Mouse (Mus musculus) heart, adult 2 months (tissue): ENCODE measurements around the gene Mipep. TPM values are rescaled to one million over a fixed set of nuclear protein-coding genes. Genes with fewer than 3 reads are reported as not detected.

ENCODE experiments used
- DNase-seq, 2 experiments: peaks; one replicate each; pipeline ENCODE4 v3.0.0; 2021
- H3K27ac ChIP-seq: fragments of 200-600 bp; 2 replicates; pipeline ENCODE4 v1.8.1; 2022
- H3K27me3 ChIP-seq: fragments of 200-500 bp; 2 replicates; pipeline ENCODE4 v1.6.1; 2012; ENCODE audit warnings: mild to moderate bottlenecking, low read length, inconsistent platforms, mixed read lengths; ENCODE audit not compliant: control insufficient read depth, insufficient read depth
- H3K36me3 ChIP-seq: fragments of 200-500 bp; 2 replicates; pipeline ENCODE4 v1.6.1; 2012; ENCODE audit warnings: low read length, inconsistent platforms; ENCODE audit not compliant: control insufficient read depth, insufficient read depth
- H3K4me1 ChIP-seq: fragments of 200-500 bp; 2 replicates; pipeline ENCODE4 v1.6.1; 2011; ENCODE audit warnings: low read length; ENCODE audit not compliant: control insufficient read depth, insufficient read depth
- H3K4me3 ChIP-seq: fragments of 200-600 bp; 2 replicates; pipeline ENCODE4 v1.8.1; 2022
- H3K79me2 ChIP-seq: fragments of 200-500 bp; replicated peaks from 2 replicates; pipeline ENCODE4 v1.6.1; 2012; ENCODE audit warnings: mild to moderate bottlenecking, inconsistent platforms, low read length, moderate library complexity, mixed read lengths; ENCODE audit not compliant: control insufficient read depth, insufficient read depth
- H3K9ac ChIP-seq: fragments of 200-500 bp; 2 replicates; pipeline ENCODE4 v1.6.1; 2012; ENCODE audit warnings: low read depth, mild to moderate bottlenecking, control low read depth, inconsistent platforms, low read length, mixed read lengths
- CTCF ChIP-seq: fragments of 200-600 bp; IDR thresholded peaks from 2 replicates; pipeline ENCODE4 v1.8.1; 2022; ENCODE audit warnings: antibody characterized with exemption, mild to moderate bottlenecking, moderate library complexity
- EP300 ChIP-seq: fragments of 200-500 bp; IDR thresholded peaks from 2 replicates; pipeline ENCODE4 v1.6.1; 2011; ENCODE audit warnings: low read depth, low read length, control low read depth; ENCODE audit not compliant: insufficient read depth
- POLR2A ChIP-seq: fragments of 200-500 bp; IDR thresholded peaks from 2 replicates; pipeline ENCODE4 v1.6.1; 2011; ENCODE audit warnings: mild to moderate bottlenecking, low read depth, low read length, control low read depth; ENCODE audit not compliant: insufficient read depth
- WGBS: fragments of 180-500 bp; shearing (Covaris S2); methylation state at CpG from one replicate; pipeline ENCODE4 v1.1.7; 2018; 5-methylcytosine and 5-hydroxymethylcytosine counted together
- intact Hi-C: fragments of 180-260 bp; cut with DNase I; formaldehyde crosslinking; loops from one replicate; pipeline ENCODE4 v1.15.1; 2025
- polyA plus RNA-seq: library from polyadenylated mRNA; depleted of rRNA; stranded (reverse); fragments of >200 nt; gene quantifications from 2 replicates; pipeline ENCODE4 v1.2.3, GENCODE M21; 2012
- total RNA-seq, 2 experiments: library from RNA; stranded (reverse); gene quantifications; 2 replicates each; pipeline ENCODE4 v1.2.3; 2021

Mipep gene
- total and polyA plus RNA-seq, 3 experiments, result 26.0 to 71.8 (median 61.6) TPM

GRCm38 (mm10) chr14:60866399-60866798, 82.0 kb downstream of the Mipep start:
- intact Hi-C loops, result no loop called here
- no peak for TF ChIP-seq CTCF
- no peak for TF ChIP-seq EP300
- no peak for TF ChIP-seq POLR2A
- no peaks in the 10 kb centered on the region for H3K4me1 ChIP-seq
- H3K79me2 ChIP-seq, result no peaks in the 10 kb centered on the region
- WGBS, result 84% methylated on average over 11 of the region's 11 CpGs
- no peak for DNase-seq
- no peak overlapping the region for H3K9ac ChIP-seq
- H3K4me3 ChIP-seq, result no peak overlapping the region
- no peaks in the 10 kb centered on the region for H3K27me3 ChIP-seq
- no peak overlapping the region for H3K27ac ChIP-seq
- no peaks in the 10 kb centered on the region for H3K36me3 ChIP-seq

- H3K27ac ChIP-seq, result no peak overlapping the region
- H3K27me3 ChIP-seq, result no peaks in the 10 kb centered on the region
- no peak for TF ChIP-seq POLR2A
- no peak for TF ChIP-seq CTCF
- no peak for TF ChIP-seq EP300
- 93% methylated on average over 9 of the region's 9 CpGs for WGBS
- H3K9ac ChIP-seq, result no peak overlapping the region
- DNase-seq, result no peak
- H3K79me2 ChIP-seq, result no peaks in the 10 kb centered on the region
- no peaks in the 10 kb centered on the region for H3K4me1 ChIP-seq
- intact Hi-C loops, result no loop called here
- H3K4me3 ChIP-seq, result no peak overlapping the region
- H3K36me3 ChIP-seq, result no peaks in the 10 kb centered on the region
These were observed 84.0 kb downstream of the Mipep start for GRCm38 (mm10) chr14:60868325-60868724.

- no peak overlapping the region for H3K27ac ChIP-seq
- no peak for DNase-seq
- TF ChIP-seq CTCF (no peak), POLR2A (no peak), EP300 (no peak)
- 89% methylated on average over 8 of the region's 8 CpGs for WGBS
- H3K79me2 ChIP-seq, result no peaks in the 10 kb centered on the region
- H3K27me3 ChIP-seq, result no peaks in the 10 kb centered on the region
- H3K9ac ChIP-seq, result no peak overlapping the region
- H3K36me3 ChIP-seq, result no peaks in the 10 kb centered on the region
- intact Hi-C loops, result no loop called here
- no peaks in the 10 kb centered on the region for H3K4me1 ChIP-seq
- no peak overlapping the region for H3K4me3 ChIP-seq
These were observed 87.5 kb downstream of the Mipep start for GRCm38 (mm10) chr14:60871831-60872230.

GRCm38 (mm10) chr14:60882106-60882505, 97.7 kb downstream of the Mipep start:
- Histone ChIP-seq H3K79me2 (no peaks in the 10 kb centered on the region), H3K9ac (no peak overlapping the region), H3K27ac (no peak overlapping the region), H3K36me3 (no peaks in the 10 kb centered on the region), H3K4me1 (peaks cover 2% of the 10 kb centered on the region; the same call in 1 of the 2 replicates), H3K27me3 (no peaks in the 10 kb centered on the region), H3K4me3 (no peak overlapping the region)
- TF ChIP-seq POLR2A (no peak), EP300 (no peak), CTCF (no peak)
- intact Hi-C loops, result no loop called here
- 96% methylated on average over 5 of the region's 5 CpGs for WGBS
- DNase-seq, result no peak

- Histone ChIP-seq H3K4me3 (no peak overlapping the region), H3K27ac (no peak overlapping the region), H3K27me3 (no peaks in the 10 kb centered on the region), H3K79me2 (no peaks in the 10 kb centered on the region), H3K4me1 (peaks cover 2% of the 10 kb centered on the region; the same call in 1 of the 2 replicates), H3K36me3 (no peaks in the 10 kb centered on the region), H3K9ac (no peak overlapping the region)
- no peak for TF ChIP-seq CTCF
- TF ChIP-seq POLR2A, result no peak
- TF ChIP-seq EP300, result no peak
- intact Hi-C loops, result no loop called here
- 84% methylated on average over 4 of the region's 4 CpGs for WGBS
- no peak for DNase-seq
These were observed 98.3 kb downstream of the Mipep start for GRCm38 (mm10) chr14:60882681-60883080.

GRCm38 (mm10) chr14:60885361-60885950, 101.1 kb downstream of the Mipep start:
- Histone ChIP-seq H3K79me2 (no peaks in the 10 kb centered on the region), H3K9ac (no peak overlapping the region), H3K4me1 (peaks cover 2% of the 10 kb centered on the region; the same call in 1 of the 2 replicates), H3K27me3 (no peaks in the 10 kb centered on the region), H3K36me3 (no peaks in the 10 kb centered on the region), H3K27ac (no peak overlapping the region), H3K4me3 (no peak overlapping the region)
- no peak for TF ChIP-seq CTCF
- no peak for TF ChIP-seq EP300
- no peak for TF ChIP-seq POLR2A
- DNase-seq, result no peak
- intact Hi-C loops, result no loop called here
- WGBS, result 62% methylated on average over 6 of the region's 6 CpGs
